Mouse (Mus musculus) hindbrain, embryonic 13.5 days (tissue): Measurements from ENCODE around the gene Cdkal1. TPM values are rescaled to one million over a fixed set of nuclear protein-coding genes. Genes with fewer than 3 reads are reported as not detected.

Experiments
- ATAC-seq: fragments of 200-750 bp; cut with Nextera tagmentation; 2 replicates; pipeline ENCODE4 v1.8.0; 2017; ENCODE audit warnings: moderate TSS enrichment; ENCODE audit not compliant: low FRiP score
- H3K27ac ChIP-seq: fragments of 300-500 bp; sonication (generic); 2 replicates; pipeline ENCODE4 v1.5.1; 2015; ENCODE audit warnings: inconsistent platforms, mild to moderate bottlenecking, moderate library complexity
- H3K27me3 ChIP-seq: fragments of 300-500 bp; sonication (generic); 2 replicates; pipeline ENCODE4 v1.6.1; 2015; ENCODE audit warnings: mild to moderate bottlenecking, inconsistent platforms
- H3K36me3 ChIP-seq: fragments of 300-500 bp; sonication (generic); 2 replicates; pipeline ENCODE4 v1.6.1; 2015; ENCODE audit warnings: mild to moderate bottlenecking, inconsistent platforms
- H3K4me1 ChIP-seq: fragments of 300-500 bp; sonication (generic); replicated peaks from 2 replicates; pipeline ENCODE4 v1.6.1; 2015; ENCODE audit warnings: inconsistent platforms
- H3K4me2 ChIP-seq: fragments of 300-500 bp; sonication (generic); 2 replicates; pipeline ENCODE4 v1.6.1; 2015; ENCODE audit warnings: inconsistent platforms, mild to moderate bottlenecking, moderate library complexity
- H3K4me3 ChIP-seq: fragments of 300-500 bp; sonication (generic); 2 replicates; pipeline ENCODE4 v1.5.1; 2015; ENCODE audit warnings: mild to moderate bottlenecking, inconsistent platforms
- H3K9ac ChIP-seq: fragments of 300-500 bp; sonication (generic); 2 replicates; pipeline ENCODE4 v1.6.1; 2015; ENCODE audit warnings: mild to moderate bottlenecking, inconsistent platforms
- H3K9me3 ChIP-seq: fragments of 300-500 bp; sonication (generic); 2 replicates; pipeline ENCODE4 v1.6.1; 2016; ENCODE audit warnings: inconsistent platforms
- WGBS: fragments of 180-500 bp; shearing (Covaris S2); methylation state at CpG from one replicate; pipeline ENCODE4 v1.1.7; 2015; 5-methylcytosine and 5-hydroxymethylcytosine counted together
- polyA plus RNA-seq: library from polyadenylated mRNA; unstranded; fragments of >200 nt; fragmentation: Nextera tagmentation; extraction: Ambion mirVana; gene quantifications from 2 replicates; pipeline ENCODE4 v1.2.1, GENCODE M21; 2015

Gene Cdkal1
- polyA plus RNA-seq, 1 experiment from 2014 or later: 24.3 TPM

DNA sequence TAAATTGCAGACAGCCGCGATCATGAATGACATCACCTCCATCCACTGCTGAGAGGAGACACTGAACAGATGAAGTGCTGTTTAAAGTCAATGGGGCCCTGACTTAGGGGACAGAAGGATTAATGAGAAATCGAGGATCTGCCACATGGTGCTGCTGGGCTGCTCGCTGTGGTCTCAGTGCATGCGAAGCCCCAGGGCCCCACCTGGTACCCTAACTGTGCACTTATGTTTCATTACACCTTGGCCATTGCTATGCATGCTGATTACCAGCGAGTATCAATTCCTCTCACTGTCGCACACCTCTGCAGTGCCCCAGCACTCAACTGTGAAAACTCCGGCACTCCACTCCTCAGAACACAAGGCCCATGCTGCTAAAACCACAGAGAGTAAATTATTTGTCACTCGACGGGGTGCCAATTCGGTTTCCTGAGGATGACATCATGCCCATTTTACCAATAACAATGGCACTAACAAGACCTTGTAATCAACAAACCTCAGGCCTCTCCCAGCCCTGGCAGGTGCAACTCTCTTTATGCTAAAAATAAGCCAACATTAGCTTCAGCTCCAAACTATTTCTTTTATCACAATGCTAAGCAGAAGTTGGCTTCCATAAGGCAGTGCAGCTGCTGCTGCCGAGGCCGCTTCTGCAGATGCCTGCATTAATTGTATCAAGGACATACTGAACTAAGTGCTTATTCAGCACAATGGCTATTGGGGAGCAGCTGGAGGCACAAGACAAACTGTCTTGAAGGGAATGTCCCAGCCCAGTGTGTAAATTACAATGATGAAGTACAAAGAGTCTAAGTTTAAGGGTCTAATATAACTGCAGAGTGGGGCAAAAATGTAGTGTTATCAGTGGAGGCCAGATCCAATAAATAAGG, 245.2 kb downstream of the Cdkal1 start:
- no peak overlapping the region for H3K9ac ChIP-seq
- 14% methylated on average over 13 of the region's 13 CpGs for WGBS
- no peaks in the 10 kb centered on the region for H3K36me3 ChIP-seq
- H3K9me3 ChIP-seq: no peaks in the 10 kb centered on the region
- H3K4me2 ChIP-seq: 0 out of 2 replicates have a peak overlapping the region, but pooled peaks have one; percentile 8
- H3K4me1 ChIP-seq: peaks cover 52% of the 10 kb centered on the region
- H3K27me3 ChIP-seq: no peaks in the 10 kb centered on the region
- peak overlapping the region; percentile 86 for H3K27ac ChIP-seq
- no peak overlapping the region for H3K4me3 ChIP-seq
- ATAC-seq: peak; percentile 84

DNA sequence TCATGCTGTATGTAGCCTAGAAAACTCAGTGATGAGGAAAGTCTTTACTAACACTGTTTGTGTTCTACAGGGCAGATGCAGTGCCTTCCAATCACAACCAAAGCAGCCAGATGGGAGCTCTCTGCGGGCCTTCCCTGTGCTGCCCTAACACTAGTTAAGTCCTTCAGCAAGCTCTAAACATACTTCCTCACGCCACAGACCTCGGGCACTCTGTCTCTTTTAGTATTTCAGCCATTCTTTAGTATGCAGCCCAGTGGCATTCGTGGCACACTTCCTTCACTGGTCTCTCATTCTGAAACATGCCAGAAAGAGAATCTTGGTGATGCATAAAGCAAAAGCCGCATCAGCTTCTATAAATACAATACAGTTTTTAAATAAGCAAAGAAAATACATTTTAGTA, 246.0 kb downstream of the Cdkal1 start:
- no peaks in the 10 kb centered on the region for H3K36me3 ChIP-seq
- no peaks in the 10 kb centered on the region for H3K9me3 ChIP-seq
- no peak for ATAC-seq
- H3K27me3 ChIP-seq: no peaks in the 10 kb centered on the region
- H3K9ac ChIP-seq: no peak overlapping the region
- peak overlapping the region; percentile 86 for H3K27ac ChIP-seq
- peaks cover 48% of the 10 kb centered on the region for H3K4me1 ChIP-seq
- 54% methylated on average over 5 of the region's 5 CpGs for WGBS
- no peak overlapping the region for H3K4me2 ChIP-seq
- H3K4me3 ChIP-seq: no peak overlapping the region

DNA sequence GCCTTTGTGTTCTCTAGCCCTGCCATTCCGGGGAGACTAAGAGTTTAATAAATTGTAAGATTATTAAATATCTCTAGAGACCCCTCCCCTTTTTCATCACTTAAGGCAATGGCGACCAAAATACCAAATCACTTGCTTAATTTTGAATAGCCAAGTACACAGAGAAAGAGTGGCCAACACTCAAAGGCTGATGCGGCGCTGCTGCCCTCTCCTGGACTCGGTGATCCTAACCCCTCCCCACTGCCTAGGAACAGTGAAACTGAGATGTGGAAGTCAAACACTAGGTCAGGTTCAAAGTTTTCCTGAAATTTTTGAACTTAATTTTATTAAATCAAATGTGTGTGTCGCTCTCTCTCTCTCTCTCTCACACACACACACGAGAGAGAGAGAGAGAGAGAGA, 251.2 kb downstream of the Cdkal1 start:
- H3K27ac ChIP-seq: peak overlapping the region; percentile 18; the same call in 1 of the 2 replicates

DNA sequence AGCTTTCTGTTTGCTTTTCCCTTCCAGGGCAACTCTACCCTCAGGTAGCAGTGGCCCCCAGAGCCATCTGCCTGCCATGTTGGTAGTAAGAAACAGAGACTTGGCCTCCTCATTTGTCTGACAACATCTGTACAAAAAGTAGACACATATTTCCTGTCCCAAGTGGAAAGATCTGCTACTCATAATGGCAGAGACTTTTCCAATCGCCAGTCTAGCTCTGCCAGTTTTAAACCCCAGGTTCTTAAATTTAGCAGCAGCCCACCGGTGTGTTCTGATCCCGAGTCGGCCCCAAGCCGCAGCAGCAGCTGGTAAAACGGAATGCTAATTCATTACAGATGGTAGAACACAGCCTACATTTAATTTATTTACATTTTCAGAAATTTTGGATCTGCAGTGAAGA, 251.9 kb downstream of the Cdkal1 start:
- Histone ChIP-seq H3K36me3 (no peaks in the 10 kb centered on the region), H3K4me2 (no peak overlapping the region), H3K9ac (no peak overlapping the region), H3K4me1 (peaks cover 10% of the 10 kb centered on the region), H3K27me3 (no peaks in the 10 kb centered on the region), H3K27ac (peak overlapping the region; percentile 70), H3K4me3 (no peak overlapping the region), H3K9me3 (no peaks in the 10 kb centered on the region)
- WGBS: 48% methylated on average over 6 of the region's 6 CpGs
- ATAC-seq: no peak

More for the DNA sequence above, 251.2 kb downstream of the Cdkal1 start:
- H3K9ac ChIP-seq: no peak overlapping the region
- H3K4me2 ChIP-seq: no peak overlapping the region
- H3K9me3 ChIP-seq: no peaks in the 10 kb centered on the region
- peaks cover 16% of the 10 kb centered on the region for H3K4me1 ChIP-seq
- no peaks in the 10 kb centered on the region for H3K36me3 ChIP-seq
- H3K4me3 ChIP-seq: no peak overlapping the region
- peak; percentile 77 for ATAC-seq
- H3K27me3 ChIP-seq: no peaks in the 10 kb centered on the region
- WGBS: 23% methylated on average over 6 of the region's 7 CpGs

DNA sequence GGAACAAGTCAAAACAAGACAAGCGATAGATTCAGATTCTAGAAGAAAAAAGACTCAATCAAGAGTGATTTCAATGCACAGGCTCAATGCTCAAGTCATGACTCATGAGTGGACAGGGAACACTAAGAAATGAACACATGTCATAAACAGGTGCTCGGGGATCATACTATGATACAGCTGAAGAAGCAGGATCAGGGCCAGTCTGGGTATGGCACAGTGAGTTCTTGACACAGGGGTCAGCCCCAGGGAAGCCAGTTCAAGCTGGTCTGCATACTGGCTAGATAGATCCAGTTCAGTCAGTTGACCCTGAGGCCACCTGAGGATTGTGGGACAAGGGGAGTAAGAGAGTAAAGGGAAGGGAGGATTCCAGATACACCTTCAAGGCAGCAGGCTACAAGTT, 254.4 kb downstream of the Cdkal1 start:
- Histone ChIP-seq H3K4me3 (no peak overlapping the region), H3K27me3 (no peaks in the 10 kb centered on the region), H3K4me2 (no peak overlapping the region), H3K36me3 (no peaks in the 10 kb centered on the region), H3K9ac (no peak overlapping the region), H3K27ac (no peak overlapping the region), H3K9me3 (no peaks in the 10 kb centered on the region), H3K4me1 (peaks cover 8% of the 10 kb centered on the region)
- 92% methylated on average over 2 of the region's 2 CpGs for WGBS
- no peak for ATAC-seq

DNA sequence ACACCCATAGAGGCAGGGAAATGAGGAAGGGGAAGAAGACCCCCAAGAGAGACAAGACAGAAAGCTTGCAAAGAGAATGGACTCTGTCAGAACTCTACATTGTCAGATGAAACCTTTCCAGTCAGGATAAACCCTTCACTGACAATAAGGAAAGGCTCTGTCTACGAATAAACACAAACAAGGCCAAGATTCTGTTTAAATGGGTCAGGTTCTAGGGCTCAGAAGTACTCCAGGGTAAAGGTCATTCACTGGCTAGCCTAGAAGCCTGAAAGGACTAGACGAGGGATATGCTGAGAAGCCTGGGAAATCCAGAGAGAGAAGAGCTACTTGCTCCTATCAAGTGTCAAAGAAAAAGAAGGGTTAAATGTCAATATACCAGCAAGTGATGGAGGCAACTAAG, 255.8 kb downstream of the Cdkal1 start:
- H3K4me1 ChIP-seq: peaks cover 8% of the 10 kb centered on the region
- H3K27me3 ChIP-seq: no peaks in the 10 kb centered on the region
- H3K4me3 ChIP-seq: no peak overlapping the region
- no peak overlapping the region for H3K9ac ChIP-seq
- no peak for ATAC-seq
- no peaks in the 10 kb centered on the region for H3K9me3 ChIP-seq
- no peaks in the 10 kb centered on the region for H3K36me3 ChIP-seq
- no peak overlapping the region for H3K27ac ChIP-seq
- WGBS: 73% methylated on average over 2 of the region's 2 CpGs
- H3K4me2 ChIP-seq: no peak overlapping the region

DNA sequence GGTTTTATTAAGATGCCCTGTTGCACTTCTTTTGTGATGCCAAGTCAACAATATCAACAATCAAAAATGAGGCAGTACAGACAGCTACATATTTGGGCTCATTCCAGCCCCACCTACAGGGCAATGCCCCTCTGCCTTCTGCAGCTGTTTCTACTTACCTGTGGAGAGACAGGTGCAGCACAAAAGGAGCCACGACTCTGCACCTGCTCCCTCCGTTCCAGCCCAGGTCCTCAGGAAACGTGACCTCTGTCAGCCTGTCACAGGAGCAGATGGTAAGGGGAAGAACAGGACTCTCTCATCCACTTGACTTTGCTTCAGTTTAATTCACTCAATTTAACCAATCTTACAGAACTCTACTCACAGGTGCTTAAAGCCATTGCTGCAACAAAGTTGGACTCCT, 258.7 kb downstream of the Cdkal1 start:
- Histone ChIP-seq H3K27ac (no peak overlapping the region), H3K9ac (no peak overlapping the region), H3K4me3 (no peak overlapping the region), H3K27me3 (no peaks in the 10 kb centered on the region), H3K4me1 (no peaks in the 10 kb centered on the region), H3K9me3 (peaks cover 7% of the 10 kb centered on the region), H3K4me2 (no peak overlapping the region), H3K36me3 (peaks cover 6% of the 10 kb centered on the region)
- no peak for ATAC-seq
- WGBS: 62% methylated on average over 3 of the region's 3 CpGs

DNA sequence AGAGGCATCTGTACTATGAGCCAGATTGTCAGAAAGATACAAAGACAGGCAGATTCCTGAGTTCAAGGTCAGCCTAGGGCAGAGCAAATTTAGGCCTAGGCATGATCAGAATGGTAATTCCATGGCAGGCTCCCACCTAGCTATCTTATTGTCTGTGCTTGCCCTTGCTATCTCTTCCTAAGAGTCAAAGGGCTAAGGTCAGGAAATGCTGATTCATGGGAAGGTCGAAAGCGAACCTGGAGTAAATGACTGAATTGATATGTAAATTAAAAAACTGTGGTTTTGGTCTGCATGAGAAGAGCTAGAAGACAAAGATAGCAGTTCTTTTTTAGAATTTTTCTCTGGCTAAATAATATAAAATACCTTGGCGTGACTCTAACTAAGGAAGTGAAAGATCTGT, 262.4 kb downstream of the Cdkal1 start:
- peaks cover 3% of the 10 kb centered on the region; the same call in 1 of the 2 replicates for H3K4me1 ChIP-seq
- H3K4me3 ChIP-seq: no peak overlapping the region
- ATAC-seq: no peak
- H3K9me3 ChIP-seq: peaks cover 7% of the 10 kb centered on the region
- H3K4me2 ChIP-seq: no peak overlapping the region
- peaks cover 6% of the 10 kb centered on the region for H3K36me3 ChIP-seq
- no peaks in the 10 kb centered on the region for H3K27me3 ChIP-seq
- no peak overlapping the region for H3K27ac ChIP-seq
- no peak overlapping the region for H3K9ac ChIP-seq
- WGBS: 97% methylated on average over 3 of the region's 3 CpGs

DNA sequence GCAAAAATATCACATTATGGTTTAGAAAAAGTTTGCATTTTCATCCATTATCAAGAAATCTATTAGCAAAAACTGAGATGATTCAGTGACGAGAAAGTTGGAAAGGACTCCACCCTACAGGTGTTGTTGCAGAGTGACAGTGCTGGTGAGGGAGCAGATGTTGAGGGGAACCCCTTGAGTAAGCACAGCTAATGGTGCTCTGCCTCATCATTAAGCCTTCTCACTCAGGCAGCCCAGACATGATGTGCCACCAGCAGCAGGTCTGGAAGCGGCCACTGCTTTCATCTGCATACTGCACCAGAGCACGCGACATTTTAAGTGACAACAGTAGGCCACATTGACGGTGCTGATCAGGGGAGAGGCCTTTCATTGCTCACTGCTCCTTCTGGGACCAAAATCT, 264.8 kb downstream of the Cdkal1 start:
- Histone ChIP-seq H3K4me3 (no peak overlapping the region), H3K27me3 (no peaks in the 10 kb centered on the region), H3K27ac (peak overlapping the region; percentile 14; the same call in 1 of the 2 replicates), H3K4me2 (no peak overlapping the region), H3K4me1 (peaks cover 3% of the 10 kb centered on the region; the same call in 1 of the 2 replicates), H3K9me3 (peaks cover 7% of the 10 kb centered on the region), H3K9ac (no peak overlapping the region), H3K36me3 (peaks cover 6% of the 10 kb centered on the region)
- no peak for ATAC-seq
- WGBS: 70% methylated on average over 5 of the region's 5 CpGs

DNA sequence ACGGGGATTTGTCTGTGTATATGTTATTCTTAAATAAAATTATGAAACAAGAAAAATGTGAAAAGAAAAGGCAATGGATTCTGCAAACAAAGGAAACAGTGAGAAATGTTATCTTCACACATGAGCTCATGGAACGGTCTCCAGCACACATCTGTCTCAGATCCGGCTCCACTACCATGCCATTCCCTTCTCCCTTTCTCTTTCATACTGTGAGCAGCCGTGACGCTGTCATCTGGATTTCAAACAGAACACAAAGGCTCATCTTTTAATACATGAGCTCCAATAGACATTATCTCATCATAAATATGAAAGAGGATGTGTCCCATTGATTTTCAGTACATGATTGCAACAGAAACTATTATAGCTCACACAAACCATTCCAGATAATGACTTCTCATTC, 265.3 kb downstream of the Cdkal1 start:
- Histone ChIP-seq H3K9ac (no peak overlapping the region), H3K36me3 (peaks cover 6% of the 10 kb centered on the region), H3K27me3 (no peaks in the 10 kb centered on the region), H3K27ac (peak overlapping the region; percentile 40; the same call in 1 of the 2 replicates), H3K4me1 (peaks cover 3% of the 10 kb centered on the region; the same call in 1 of the 2 replicates), H3K4me3 (no peak overlapping the region), H3K4me2 (no peak overlapping the region), H3K9me3 (peaks cover 7% of the 10 kb centered on the region)
- no peak for ATAC-seq
- WGBS: 53% methylated on average over 5 of the region's 5 CpGs

DNA sequence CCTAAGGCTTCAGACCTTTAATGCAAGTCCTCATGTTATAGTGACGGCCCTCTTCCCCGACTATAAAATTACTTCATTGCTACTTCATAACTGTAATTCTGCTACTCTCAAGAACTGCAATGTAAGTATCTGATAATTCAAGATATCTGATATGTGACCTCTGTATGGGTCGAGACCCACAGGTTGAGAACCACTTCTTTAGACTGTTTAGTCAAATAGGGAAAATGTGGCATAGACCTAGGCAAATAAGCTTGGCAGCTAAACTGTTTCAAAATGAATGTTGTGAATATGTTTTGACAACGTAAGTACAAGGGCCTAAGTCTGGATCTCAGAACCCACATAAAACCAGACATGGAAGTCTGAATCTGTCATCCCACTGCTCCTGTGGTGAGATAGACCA, 266.8 kb downstream of the Cdkal1 start:
- peaks cover 3% of the 10 kb centered on the region; the same call in 1 of the 2 replicates for H3K4me1 ChIP-seq
- ATAC-seq: no peak
- no peak overlapping the region for H3K9ac ChIP-seq
- WGBS: 95% methylated on average over 4 of the region's 4 CpGs
- no peak overlapping the region for H3K4me3 ChIP-seq
- peaks cover 6% of the 10 kb centered on the region for H3K36me3 ChIP-seq
- H3K27ac ChIP-seq: no peak overlapping the region
- peaks cover 7% of the 10 kb centered on the region for H3K9me3 ChIP-seq
- H3K4me2 ChIP-seq: no peak overlapping the region
- no peaks in the 10 kb centered on the region for H3K27me3 ChIP-seq

DNA sequence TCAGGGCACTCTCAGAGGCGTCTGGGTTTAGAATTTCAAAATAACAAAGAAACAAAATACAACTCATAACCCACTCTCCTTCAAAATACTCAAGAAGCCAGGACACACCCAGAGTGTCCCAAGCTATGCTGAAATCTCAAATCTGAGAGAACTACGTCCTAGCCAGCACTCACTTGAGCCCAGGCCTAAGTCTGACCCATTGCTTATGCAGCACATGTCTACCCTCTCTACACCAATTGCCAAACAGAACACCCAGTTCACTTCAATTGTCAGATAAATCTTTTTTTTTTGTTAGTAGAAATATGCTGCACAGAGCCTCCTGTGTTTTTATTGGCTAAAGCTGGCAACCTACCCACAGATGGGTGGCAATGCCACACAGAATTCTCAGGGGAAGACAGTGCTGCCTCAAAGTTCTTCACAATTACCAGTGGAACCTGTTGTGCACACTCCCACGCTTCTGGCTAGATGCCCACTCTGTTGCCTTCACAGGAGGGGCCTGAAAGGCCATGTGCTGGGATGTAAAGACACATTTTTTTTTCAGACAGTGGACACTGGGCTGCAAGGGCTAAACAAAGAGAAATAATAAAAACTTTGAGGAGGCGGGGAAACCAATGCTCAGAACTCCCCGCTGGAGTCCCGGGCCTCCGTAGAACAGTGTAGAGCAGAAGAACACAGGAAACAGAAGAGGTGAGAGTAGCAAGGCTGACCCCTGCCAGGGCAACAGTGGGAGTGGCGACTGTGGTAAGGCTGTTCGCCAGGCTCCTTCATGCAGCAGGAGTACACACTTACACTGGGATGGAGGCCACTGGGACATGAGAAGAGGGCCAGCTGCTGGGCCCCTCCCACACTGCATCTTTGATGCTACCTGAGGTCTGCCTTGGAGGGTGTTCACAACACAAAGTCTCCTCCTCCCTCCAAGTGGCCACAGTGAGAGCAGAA, 273.4 kb downstream of the Cdkal1 start:
- no peak overlapping the region for H3K4me2 ChIP-seq
- H3K27ac ChIP-seq: no peak overlapping the region
- H3K4me1 ChIP-seq: 0 out of 2 replicates have a peak, but pooled peaks cover 2% of the 10 kb centered on the region
- peak; percentile 59; the same call in 1 of the 2 replicates for ATAC-seq
- WGBS: 67% methylated on average over 9 of the region's 9 CpGs
- no peak overlapping the region for H3K4me3 ChIP-seq
- no peaks in the 10 kb centered on the region for H3K27me3 ChIP-seq
- no peaks in the 10 kb centered on the region for H3K9me3 ChIP-seq
- no peak overlapping the region for H3K9ac ChIP-seq
- no peaks in the 10 kb centered on the region for H3K36me3 ChIP-seq
